Mouse (Mus musculus) ES-Bruce4 (cell line): ENCODE measurements around the gene Rbbp6.

Experiments used
- CTCF ChIP-seq: IDR thresholded peaks from one replicate; pipeline ENCODE4 v1.8.1; 2011; ENCODE audit warnings: low read depth, low read length
- POLR2A ChIP-seq: IDR thresholded peaks from one replicate; pipeline ENCODE4 v1.8.1; 2011; ENCODE audit warnings: low read length; ENCODE audit not compliant: insufficient read depth

DNA sequence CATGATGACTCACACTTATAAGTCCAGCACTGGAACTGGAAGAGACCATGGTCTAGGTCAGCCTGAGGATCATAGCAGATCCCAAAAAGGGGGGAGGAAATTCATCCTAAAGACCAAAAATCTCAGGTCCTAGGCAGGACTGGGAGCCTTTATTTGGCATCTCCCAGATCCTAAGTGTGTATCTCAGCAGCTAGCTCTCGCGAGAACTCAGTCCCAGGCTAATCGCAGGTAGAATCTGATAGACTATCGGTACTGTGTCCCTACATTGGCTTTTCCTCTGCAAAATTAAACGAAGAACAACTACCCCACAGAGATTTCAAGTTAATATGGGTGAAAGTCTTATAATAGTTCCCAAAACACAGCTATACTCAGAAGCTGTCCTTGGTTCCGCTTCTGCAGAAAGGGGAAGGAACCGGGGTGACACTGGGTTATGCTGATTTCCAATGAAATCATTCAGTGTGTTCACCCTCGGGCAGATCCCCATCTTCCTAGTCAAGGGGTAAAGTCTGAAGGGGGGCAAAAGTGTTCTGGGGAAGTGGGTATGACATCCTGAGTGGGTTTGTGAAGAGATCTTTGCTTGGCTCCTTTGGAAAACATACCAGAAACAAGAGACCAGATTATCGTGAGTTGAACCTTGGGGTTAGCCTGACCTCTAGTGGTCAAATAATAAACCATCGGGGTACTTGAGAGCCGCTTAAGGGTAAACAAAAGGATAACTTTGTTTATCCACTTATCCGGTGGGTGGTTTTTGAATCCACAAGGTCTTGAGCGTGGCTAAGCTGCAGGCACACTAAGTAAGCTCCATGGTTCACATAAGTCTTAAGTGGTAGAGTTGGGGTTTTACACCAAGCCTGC is 45.5 kb upstream of the Rbbp6 start:
- TF ChIP-seq CTCF (no peak), POLR2A (no peak)
